Mouse (Mus musculus) heart, adult 9 months (tissue): Measurements from ENCODE around the gene Ppil4.

ENCODE experiments used
- DNase-seq, 2 experiments: peaks; one replicate each; pipeline ENCODE4 v3.0.0; 2022; ENCODE audit warnings: low spot score in 2 of 2

The Ppil4 gene

GRCm38 (mm10) chr10:7824663-7825280, 32.1 kb downstream of the Ppil4 start:
- no peak for DNase-seq

- no peak for DNase-seq
Measured at GRCm38 (mm10) chr10:7825281-7825665, 32.6 kb downstream of the Ppil4 start.

- DNase-seq, result no peak
Measured at GRCm38 (mm10) chr10:7826106-7826505, 33.4 kb downstream of the Ppil4 start.

- no peak for DNase-seq
Measured at GRCm38 (mm10) chr10:7832171-7832676, 39.5 kb downstream of the Ppil4 start, which contains the start of gene Zc3h12d. Gene Zc3h12d, plus strand, starts transcription at chr10:7832470.

- DNase-seq, result no peak
Measured at GRCm38 (mm10) chr10:7833377-7834165, 40.9 kb downstream of the Ppil4 start.

- DNase-seq, result no peak
Measured at GRCm38 (mm10) chr10:7834671-7835225, 42.1 kb downstream of the Ppil4 start.

DNA sequence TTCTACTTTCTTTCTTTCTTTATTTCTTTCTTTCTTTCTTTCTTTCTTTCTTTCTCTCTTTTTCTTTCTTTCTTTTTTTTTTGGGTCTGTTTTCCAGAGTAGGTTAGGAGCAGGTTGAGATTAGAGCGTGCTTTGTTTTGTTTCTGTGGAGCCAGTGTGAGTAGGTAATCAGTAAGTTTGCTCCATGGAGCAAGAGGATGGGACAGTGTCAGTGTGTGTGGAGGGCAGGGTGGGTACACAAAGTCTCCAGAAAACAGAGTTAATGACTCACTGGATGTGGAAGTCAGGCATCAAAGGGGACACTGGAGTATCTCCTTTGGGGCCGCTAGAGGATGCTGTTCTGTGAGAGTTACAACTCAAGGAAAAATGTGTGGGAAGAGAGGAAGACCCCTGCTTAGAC, 44.2 kb downstream of the Ppil4 start:
- no peak for DNase-seq

DNA sequence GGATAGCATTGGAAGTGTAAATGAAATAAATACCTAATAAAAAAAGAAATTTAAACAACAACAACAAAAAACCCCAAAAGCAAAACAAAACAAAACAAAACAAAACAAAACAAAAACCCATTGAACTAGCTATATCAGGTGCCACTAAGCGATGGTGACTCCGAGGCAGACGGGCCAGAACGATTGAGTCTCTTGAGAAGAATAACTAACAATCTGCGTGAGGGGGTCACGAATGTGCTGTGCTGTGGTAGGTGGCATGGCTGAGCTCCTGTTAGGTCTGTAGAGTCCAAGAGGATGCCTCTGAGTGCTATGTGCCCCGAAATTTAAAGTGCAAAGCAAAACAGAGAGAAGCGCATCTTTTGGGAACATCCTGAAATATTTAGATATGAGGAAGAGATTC, 44.8 kb downstream of the Ppil4 start:
- no peak for DNase-seq

- DNase-seq, result no peak
Measured at GRCm38 (mm10) chr10:7838036-7838435, 45.3 kb downstream of the Ppil4 start.

- DNase-seq, result no peak
Measured at GRCm38 (mm10) chr10:7838874-7839421, 46.3 kb downstream of the Ppil4 start.

DNA sequence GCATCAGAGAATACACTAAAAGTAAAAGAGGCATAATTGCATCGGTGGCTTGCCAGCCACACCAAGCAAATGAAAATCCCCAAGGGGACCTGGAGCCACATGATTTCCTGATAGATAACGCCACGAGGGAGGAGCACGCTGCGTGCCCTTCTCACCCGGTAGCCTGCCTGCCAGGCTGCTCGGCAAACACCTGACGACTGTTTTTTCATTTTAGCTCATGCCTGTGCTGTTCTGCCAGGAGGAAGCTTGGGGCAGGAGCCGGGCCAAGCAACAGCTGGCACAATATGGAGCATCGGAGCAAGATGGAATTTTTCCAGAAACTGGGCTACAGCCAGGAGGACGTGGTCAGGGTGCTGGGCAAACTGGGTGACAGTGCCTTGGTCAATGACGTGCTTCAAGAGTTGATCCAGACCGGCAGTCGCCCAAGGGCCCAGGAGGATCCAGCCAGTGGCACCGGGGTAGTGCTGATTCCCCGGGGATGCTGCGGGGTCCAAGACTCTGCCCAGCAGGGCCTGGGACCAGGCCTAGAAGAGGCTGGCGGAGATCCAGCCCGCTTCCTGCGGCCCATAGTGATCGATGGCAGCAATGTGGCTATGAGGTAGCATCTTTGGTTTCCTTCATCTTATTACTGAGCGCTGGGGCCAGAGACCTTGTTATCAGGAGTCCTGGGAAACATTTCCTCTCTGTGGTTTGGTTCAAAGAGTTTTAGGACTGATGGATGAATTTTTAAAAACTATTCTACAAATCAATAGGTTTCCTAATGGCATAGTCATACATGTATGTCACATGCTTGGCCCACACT, 47.1 kb downstream of the Ppil4 start:
- peak; percentile 27 to 40 for DNase-seq

DNA sequence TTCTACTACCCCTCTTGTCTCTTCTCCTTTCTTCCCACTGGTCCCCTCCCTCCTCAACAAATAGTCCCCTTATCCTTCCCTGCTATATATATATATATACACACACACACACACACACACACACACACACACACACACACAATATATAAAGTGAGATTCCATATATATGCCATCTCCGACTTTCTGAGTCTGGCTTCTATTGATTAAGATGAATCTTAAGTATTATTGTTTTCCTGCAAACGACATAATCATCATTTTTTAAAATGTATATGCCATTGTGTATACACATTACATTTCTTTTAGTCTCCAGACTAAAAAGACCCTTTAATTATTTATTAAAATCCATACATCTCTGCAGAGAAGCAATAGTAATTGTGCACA, 47.7 kb downstream of the Ppil4 start:
- DNase-seq, result no peak

DNA sequence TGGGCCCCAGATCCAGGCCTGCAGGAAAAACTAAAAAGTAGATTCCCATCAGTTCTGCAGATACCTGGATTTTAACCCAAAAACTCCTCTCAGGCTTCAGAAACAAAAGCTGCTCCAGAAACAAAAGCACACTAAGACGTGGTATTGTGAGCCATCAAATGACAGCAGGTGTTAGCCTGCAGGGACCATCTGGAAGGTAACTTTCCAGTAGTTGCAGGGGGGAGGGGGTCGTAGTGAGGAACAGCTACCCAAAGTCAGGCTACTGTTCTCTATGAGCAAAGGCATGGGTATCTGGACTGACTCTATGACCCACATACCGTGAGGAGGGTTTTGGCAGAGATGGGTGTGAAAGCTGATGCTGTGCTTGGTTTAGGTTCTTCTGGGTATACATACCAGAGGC, 48.1 kb downstream of the Ppil4 start:
- no peak for DNase-seq

DNA sequence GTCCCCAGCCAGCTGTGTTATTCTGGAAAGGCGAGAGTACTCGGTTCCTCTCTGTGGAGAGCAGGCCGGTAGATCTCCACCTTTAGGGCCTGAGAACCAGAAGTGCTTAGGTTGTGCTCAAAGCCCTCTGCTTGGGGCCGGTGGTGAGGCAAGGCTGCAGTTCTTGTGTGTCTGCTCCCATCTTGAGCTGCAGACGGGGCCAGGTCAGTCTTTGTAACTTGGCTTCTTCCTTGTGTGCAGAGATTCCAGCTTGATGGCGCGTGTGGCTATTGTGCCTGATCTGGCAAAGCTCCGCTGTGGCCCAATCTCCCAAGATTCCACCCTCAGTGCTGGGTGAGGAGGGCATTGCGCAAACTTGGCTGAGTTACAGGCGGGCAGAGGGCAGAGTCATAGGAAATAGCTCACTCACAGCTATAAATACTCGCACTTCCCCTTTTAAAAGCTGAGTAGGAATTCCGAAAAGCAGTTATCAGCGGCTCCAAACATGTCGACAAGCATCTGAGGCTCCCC, 48.9 kb downstream of the Ppil4 start:
- DNase-seq, result peak; percentile 79 to 89

- no peak for DNase-seq
Measured at GRCm38 (mm10) chr10:7843181-7843580, 50.5 kb downstream of the Ppil4 start.

GRCm38 (mm10) chr10:7844161-7844560, 51.5 kb downstream of the Ppil4 start:
- no peak for DNase-seq

- no peak for DNase-seq
Measured at GRCm38 (mm10) chr10:7845136-7845535, 52.4 kb downstream of the Ppil4 start.

GRCm38 (mm10) chr10:7845991-7846390, 53.3 kb downstream of the Ppil4 start:
- DNase-seq, result no peak

DNA sequence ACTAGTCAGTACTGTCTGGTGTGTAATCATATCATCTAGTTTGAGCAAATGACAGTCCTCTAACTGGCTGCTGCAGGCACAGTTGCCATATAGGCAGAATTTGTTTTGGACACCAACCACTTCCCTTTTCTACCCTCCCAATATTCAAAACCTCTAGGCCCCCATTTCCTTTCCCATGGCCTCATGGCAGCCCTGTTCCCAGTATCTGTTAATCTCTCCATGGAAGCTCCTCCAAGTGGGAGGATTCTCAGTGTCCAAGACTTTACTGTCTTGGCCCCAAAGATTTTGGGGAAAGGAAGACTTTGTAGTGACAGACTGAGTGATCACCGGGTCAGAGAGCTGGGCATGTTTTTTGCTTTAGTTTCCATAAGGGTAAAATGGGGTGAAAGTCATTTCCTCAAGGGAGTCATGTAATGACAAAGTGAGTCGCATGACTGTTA, 54.5 kb downstream of the Ppil4 start:
- peak in 1 of 2 experiments; percentile 39 for DNase-seq

DNA sequence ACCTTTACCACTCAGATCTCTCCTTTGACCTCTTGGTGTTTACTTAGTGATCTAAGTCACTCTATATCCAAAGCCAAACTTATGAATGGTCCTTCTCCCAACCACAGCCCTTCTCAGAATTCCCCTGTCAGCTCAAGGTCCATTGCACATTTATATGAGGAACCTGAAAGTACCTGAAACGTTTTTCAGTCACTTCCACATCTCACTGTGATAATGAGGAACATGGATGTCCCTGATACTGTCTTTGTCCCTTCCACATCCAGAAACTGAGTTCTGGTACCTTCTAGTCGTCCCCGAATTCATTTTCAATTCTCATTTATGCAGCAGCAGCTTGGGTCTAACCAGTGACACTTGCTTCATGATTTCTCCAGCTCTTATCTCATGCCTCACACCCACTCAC, 59.2 kb downstream of the Ppil4 start:
- no peak for DNase-seq

- DNase-seq, result no peak
Measured at GRCm38 (mm10) chr10:7860494-7860893, 67.8 kb downstream of the Ppil4 start.
